Mouse (Mus musculus): ENCODE measurements around the gene Eftud2. TPM values are rescaled to one million over a fixed set of nuclear protein-coding genes. Genes with fewer than 3 reads are reported as not detected.

Gene Eftud2
- total RNA-seq, 2 experiments from 2014 or later: 129 to 139 TPM

DNA sequence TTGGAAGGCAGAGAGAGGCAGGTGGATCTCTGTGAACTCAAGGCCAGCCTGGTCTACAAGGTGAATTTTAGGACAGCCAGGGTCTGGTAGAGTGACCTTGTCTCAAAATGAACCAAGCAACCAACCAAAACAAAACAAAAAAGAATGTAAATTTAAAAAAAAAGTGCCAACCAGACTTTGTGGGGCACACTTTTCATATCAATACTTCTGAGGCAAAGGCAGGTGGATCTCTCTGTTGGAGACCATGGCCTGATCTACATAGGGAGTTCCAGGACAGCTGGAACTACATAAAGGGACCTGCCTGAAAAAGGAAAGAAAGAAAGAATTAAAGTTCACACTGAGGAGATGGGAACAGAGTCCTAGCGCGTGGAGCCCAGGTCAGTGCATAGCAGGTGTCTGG lies 54.3 kb downstream of the Eftud2 start:
- DNase-seq (ENCODE audit: low spot score in 2 of 2): no peak
- Histone ChIP-seq H3K4me3 (no peak overlapping the region), H3K27ac (no peak overlapping the region)
- TF ChIP-seq CTCF (conservative IDR thresholded peaks at IDR 0.05): no peak

DNA sequence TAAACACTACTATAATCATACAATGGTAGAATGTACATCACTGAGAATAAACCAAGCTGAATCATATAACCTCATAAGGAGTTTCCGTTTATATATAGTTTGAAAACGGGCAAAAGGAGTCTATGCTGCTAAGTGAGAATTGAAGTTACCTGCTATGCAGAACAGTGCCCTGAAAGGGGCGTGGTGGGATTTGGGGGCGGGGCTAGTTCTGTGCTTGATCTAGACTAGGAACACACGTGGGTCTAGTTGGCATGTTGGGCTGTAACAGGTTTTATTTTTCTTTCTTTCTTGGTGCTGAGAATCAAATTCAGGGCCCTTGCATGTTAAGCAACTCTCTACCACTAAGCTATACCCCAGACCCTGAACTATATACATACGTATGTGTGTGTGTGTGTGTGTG lies 59.6 kb downstream of the Eftud2 start:
- H3K27ac ChIP-seq: no peak overlapping the region
- no peak overlapping the region for H3K4me3 ChIP-seq
- TF ChIP-seq CTCF (conservative IDR thresholded peaks at IDR 0.05): no peak
- no peak for DNase-seq (ENCODE audit: low spot score in 2 of 2)

DNA sequence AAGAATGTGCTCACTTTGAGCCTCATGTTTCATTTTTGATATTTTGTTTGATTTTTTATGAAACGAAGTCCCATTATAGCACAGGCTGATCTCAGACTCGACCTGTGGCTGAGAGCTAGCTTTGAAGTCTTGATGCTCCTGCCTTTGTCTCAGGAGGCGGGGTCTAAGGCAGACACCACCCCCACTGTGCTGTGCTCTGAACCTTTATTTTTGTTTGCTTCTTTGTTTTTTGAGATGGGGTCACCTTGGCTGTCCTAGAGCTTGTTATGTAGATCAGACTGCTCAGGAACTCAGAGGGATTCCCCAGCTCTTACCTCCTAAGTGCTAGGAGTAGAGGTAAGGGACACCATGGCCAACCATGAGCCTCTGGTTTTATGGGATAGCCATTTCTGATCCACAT lies 60.4 kb downstream of the Eftud2 start:
- no peak for DNase-seq (ENCODE audit: low spot score in 2 of 2)
- TF ChIP-seq CTCF (conservative IDR thresholded peaks at IDR 0.05): no peak
- H3K27ac ChIP-seq: no peak overlapping the region
- no peak overlapping the region for H3K4me3 ChIP-seq

DNA sequence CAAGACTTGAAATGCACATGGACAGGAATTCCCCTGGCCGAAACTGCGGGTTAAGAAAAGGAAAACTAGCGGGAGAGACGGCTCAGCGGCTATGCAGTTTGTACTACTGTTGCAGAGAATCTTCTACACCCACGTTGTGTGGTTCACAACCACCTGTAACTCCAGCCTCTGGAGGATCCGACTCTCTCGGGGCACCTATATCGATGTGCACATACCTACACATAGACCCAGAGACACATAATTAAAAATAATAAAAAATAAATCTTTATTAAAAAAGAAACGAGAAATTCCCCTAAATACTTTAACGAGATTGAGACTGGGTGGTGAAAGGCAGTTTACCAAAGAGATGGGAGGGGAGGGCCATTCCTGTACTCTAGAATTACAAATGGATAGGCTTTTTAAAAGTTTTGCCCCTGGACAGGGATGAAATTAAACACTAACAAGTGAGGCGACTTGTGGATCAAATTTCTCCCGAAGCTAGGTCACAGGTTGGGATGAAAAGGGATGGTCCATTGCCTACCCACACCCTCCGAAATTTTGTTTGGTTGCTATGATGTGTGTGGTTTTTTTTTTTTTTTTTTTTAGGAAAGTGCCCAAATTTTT lies 60.9 kb downstream of the Eftud2 start:
- no peak for TF ChIP-seq CTCF (conservative IDR thresholded peaks at IDR 0.05)
- Histone ChIP-seq H3K4me3 (peak overlapping the region; percentile 63), H3K27ac (peak overlapping the region; percentile 55; the same call in 1 of the 2 replicates)
- DNase-seq (ENCODE audit: low spot score in 2 of 2): no peak

DNA sequence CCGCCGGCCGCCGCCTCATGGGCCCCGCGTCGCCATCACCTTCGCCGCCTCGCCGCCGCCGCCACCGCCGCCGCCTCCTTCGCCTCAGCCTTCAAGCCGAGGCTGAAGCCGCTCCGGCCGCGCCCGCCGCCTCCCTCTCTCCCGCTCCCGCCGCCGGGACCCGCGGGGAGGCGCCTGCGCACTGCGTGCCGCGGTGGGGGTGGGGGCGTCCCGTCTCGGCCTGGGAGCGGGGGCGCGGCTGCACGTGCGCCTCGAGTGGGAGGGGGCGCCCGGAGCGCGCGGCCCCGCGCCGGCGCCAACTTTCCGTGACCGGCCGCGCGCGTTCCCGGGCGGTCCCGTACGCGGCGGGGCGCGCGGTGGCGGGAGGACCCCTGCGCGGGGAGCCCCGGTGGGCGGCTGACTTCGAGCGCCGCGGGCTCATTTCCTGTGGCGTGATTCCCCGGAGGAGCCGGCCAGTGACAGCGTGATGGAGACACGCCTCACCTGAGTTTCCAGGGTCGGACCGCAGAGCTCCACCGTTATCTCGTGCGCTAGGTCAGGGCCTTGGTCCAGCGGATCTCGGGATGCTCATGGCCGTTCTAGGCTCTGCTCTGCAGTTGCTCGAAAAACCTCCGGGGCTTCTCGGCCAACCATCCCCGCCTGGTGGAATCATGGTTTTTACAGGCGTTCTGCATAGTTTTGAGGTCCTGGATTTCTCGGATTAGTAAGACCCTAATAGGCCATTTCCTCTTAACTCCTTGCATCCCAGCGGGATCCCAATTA lies 61.6 kb downstream of the Eftud2 start, which contains the start of gene Gjc1:
Gjc1 (minus strand) TSS at position 680 of the 762 bp plus-strand sequence.
- Histone ChIP-seq H3K4me3 (peak within 1 kb of the TSS; percentile 63), H3K27ac (peak within 1 kb of the TSS; percentile 68)
- DNase-seq (ENCODE audit: low spot score in 2 of 2): no peak
- TF ChIP-seq CTCF (conservative IDR thresholded peaks at IDR 0.05): peak; percentile 47

DNA sequence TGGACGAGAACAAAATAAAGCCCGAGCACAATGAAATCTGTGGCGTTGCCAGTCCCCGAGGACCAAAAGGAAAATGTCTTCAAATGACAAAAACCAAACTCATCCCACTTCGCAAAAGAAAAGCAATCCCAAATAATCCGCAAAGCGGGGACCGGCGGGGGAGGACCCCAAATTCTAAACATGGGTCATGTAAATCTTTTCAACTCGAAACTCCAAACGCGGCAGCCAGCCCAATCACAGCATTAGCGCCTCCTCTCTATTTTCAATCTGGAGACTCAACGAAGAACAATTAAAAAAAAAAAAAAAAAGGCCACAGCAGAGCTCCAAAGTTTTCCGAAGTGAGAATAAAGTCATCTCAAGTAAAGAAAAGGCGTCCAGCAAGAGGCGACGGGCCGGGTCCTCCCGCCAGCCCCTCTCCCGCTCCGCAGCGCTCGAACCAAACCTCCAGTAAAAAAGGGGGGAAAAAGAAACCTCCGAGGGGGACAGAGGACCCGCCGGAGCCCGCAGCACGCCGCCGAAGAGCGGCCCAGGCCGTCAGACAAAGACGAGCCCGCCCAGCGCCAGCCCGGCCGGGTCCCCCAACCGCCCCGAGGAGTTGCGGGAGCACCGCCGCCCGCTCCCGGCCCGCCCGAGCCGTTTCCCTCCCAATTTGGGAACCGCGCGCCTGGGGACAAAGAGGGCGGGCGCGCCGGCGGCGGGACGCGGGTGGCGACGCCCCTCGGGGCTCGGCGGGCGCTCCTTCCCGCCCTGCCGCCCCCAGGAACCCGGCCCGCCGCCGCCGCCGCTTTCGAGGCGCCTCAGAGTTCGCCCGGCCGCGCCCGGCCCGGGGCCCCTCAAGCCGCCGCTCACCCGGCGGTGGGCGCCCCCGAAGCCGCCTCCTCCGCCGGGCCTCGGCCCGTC lies 62.4 kb downstream of the Eftud2 start:
- peak overlapping the region; percentile 63 for H3K4me3 ChIP-seq
- TF ChIP-seq CTCF (conservative IDR thresholded peaks at IDR 0.05): no peak
- H3K27ac ChIP-seq: peak overlapping the region; percentile 68
- DNase-seq (ENCODE audit: low spot score in 2 of 2): no peak

DNA sequence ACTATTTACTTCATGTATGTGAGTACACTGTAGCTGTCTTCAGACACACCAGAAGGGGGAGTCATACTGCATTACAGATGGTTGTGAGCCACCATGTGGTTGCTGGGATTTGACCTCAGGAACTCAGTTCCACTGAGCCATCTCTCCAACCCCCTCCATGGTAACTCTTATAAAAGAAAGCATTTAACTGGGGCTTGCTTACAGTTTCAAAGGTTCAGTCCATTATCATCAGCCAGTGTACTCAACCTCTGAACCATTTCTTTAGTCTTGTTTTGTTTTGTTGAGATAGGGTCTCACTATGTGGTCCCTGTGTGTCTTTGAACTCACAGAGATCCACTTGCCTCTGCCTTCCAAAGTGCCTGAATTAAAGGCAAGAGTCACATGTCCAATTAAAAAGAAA lies 65.9 kb downstream of the Eftud2 start:
- H3K27ac ChIP-seq: no peak overlapping the region

DNA sequence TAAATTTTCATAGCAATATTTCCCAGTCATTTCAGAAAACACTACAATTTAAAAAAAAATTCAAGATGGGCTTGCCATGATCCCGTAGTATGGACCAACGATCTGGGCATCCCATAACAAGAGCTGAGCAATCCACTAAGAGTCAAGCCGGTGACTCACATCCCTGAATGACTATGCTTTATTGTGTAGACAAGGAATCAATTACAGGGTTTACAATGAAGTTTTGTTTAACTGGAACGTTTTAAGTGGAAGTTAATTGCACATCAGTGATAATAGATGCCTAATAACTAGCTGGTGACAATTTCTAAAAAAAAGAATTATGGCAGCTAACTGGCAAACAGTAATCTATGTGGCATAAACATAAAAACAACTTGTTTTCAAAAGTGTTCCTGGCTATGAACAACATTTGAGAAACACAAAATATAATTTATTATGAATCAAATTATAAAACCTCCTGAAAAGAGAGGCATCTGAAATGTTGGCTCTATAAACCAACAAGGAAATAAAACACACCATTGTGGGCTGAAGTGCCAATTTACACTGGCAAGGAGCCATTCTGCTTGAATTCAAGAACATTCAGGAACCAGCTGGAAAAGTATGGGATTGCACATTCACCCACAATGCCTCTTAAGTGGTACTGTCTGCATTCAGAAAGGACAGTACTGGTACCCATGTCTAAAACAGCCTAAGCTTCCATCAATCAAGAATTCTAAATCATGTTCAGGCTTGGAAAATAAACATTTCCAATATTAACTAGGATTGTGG lies 69.9 kb downstream of the Eftud2 start:
- no peak overlapping the region for H3K27ac ChIP-seq
- TF ChIP-seq CTCF (conservative IDR thresholded peaks at IDR 0.05): no peak
- H3K4me3 ChIP-seq: no peak overlapping the region
- DNase-seq (ENCODE audit: low spot score in 2 of 2): peak; percentile 35 to 36

More for the DNA sequence above, 65.9 kb downstream of the Eftud2 start:
- TF ChIP-seq CTCF (conservative IDR thresholded peaks at IDR 0.05): no peak; the same call in 1 of the 2 replicates
- no peak overlapping the region for H3K4me3 ChIP-seq
- DNase-seq (ENCODE audit: low spot score in 2 of 2): no peak

DNA sequence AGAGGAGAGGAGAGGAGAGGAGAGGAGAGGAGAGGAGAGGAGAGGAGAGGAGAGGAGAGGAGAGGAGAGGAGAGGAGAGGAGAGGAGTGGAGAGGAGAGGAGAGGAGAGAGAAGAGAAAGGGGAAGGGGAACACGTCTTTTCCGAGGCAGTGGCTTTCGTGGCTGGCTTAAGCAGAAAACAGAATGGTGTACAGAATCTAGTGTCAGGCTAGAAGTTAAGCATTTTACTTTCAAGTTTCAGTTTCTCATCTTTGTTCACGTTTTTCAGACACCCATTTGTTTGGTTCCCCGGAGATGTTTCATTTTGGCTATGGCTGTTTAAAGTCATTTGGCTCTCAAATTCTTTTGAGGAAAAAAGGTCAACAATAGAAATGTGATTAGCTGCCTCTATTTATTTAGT lies 72.5 kb downstream of the Eftud2 start:
- no peak for TF ChIP-seq CTCF (conservative IDR thresholded peaks at IDR 0.05)

DNA sequence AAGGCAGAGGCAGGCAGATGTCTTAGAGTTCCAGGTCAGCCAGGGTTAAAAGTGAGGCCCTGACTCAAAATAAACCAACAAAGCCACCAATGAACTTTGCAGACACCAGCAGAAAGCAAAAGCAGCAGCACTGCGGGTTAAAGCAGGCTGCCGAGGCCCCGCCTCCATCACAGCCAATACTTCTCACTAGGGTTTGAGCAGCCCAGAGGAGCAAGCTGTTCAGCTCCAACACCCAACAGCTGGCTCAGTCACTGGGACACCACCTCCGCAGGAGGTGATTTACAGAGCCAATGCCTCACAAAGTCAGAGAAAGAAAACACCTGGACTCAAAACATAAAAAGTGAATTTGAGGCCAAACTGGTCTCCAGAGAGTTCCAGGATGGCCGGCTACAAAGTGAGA lies 77.3 kb downstream of the Eftud2 start:
- Histone ChIP-seq H3K27ac (no peak overlapping the region), H3K4me3 (no peak overlapping the region)
- no peak for TF ChIP-seq CTCF (conservative IDR thresholded peaks at IDR 0.05)
- no peak for DNase-seq (ENCODE audit: low spot score in 2 of 2)

More for the DNA sequence above, 72.5 kb downstream of the Eftud2 start:
- Histone ChIP-seq H3K4me3 (no peak overlapping the region), H3K27ac (no peak overlapping the region)
- DNase-seq (ENCODE audit: low spot score in 2 of 2): no peak

DNA sequence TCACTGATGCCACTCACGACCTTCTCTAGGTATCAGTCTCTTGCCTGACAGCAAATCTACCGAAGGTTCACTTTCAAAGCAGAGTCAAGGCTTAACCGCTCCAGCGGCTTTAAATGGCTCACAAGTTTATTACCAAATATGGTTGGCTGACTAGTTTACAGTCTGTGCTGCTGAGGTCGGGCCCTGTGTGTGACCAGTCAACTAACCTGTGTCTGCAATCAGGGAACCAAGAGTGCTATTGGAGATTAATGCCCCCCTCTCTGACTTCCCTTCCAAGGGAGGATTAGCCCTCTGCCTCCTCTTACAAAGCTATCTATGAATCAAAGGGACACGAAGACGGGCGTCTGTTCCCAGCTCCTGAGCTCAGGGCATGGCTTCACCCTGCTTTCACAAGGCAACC lies 86.6 kb downstream of the Eftud2 start:
- Histone ChIP-seq H3K4me3 (no peak overlapping the region), H3K27ac (no peak overlapping the region)
- no peak for TF ChIP-seq CTCF (conservative IDR thresholded peaks at IDR 0.05)
- no peak for DNase-seq (ENCODE audit: low spot score in 2 of 2)
